Mouse (Mus musculus) spleen, adult 2 months (tissue): ENCODE results near the gene Pdgfa.

ENCODE experiments used
- CTCF ChIP-seq: fragments of 200-500 bp; IDR thresholded peaks from 2 replicates; pipeline ENCODE4 v1.5.1; 2011; ENCODE audit warnings: mild to moderate bottlenecking, inconsistent platforms; ENCODE audit not compliant: insufficient read depth, insufficient read length, insufficient replicate concordance; ENCODE audit errors: extremely low read depth
- POLR2A ChIP-seq: fragments of 200-500 bp; IDR thresholded peaks from 2 replicates; pipeline ENCODE4 v1.6.1; 2011; ENCODE audit warnings: low read depth, low read length, inconsistent platforms

GRCm38 (mm10) chr5:138981921-138982320 lies 15.2 kb downstream of the Pdgfa start:
- TF ChIP-seq POLR2A, result no peak
- TF ChIP-seq CTCF, result no peak
